Mouse (Mus musculus) bone marrow, adult 2 months (tissue): ENCODE results near the gene Bcl2. TPM values are rescaled to one million over a fixed set of nuclear protein-coding genes. Genes with fewer than 3 reads are reported as not detected.

Experiments used
- H3K27ac ChIP-seq: fragments of 200-500 bp; 2 replicates; pipeline ENCODE4 v1.5.1; 2012; ENCODE audit warnings: low read depth, mild to moderate bottlenecking, control low read depth, inconsistent platforms, low read length; ENCODE audit not compliant: control insufficient read depth, poor library complexity, insufficient read depth
- H3K4me1 ChIP-seq: fragments of 200-500 bp; 2 replicates; pipeline ENCODE4 v1.6.1; 2011; ENCODE audit warnings: low read length; ENCODE audit not compliant: control insufficient read depth, insufficient read depth
- H3K4me3 ChIP-seq: fragments of 200-500 bp; replicated peaks from 2 replicates; pipeline ENCODE3; 2011; ENCODE audit warnings: mild to moderate bottlenecking, low read depth, low read length, control low read depth; ENCODE audit not compliant: control insufficient read depth
- CTCF ChIP-seq: fragments of 200-500 bp; IDR thresholded peaks from 2 replicates; pipeline ENCODE4 v1.5.1; 2011; ENCODE audit warnings: low read length, control low read depth; ENCODE audit not compliant: control insufficient read depth, insufficient read depth
- POLR2A ChIP-seq: fragments of 200-500 bp; IDR thresholded peaks from 2 replicates; pipeline ENCODE4 v1.6.1; 2011; ENCODE audit warnings: low read depth, mild to moderate bottlenecking, control low read depth, low read length, borderline replicate concordance; ENCODE audit not compliant: control insufficient read depth
- WGBS: fragments of 180-500 bp; shearing (Covaris S2); methylation state at CpG from one replicate; pipeline ENCODE4 v1.1.7; 2018; 5-methylcytosine and 5-hydroxymethylcytosine counted together
- polyA plus RNA-seq: library from polyadenylated mRNA; stranded (reverse); fragments of >200 nt; gene quantifications from 2 replicates; pipeline ENCODE4 v1.2.4, GENCODE M21; 2011; ENCODE audit warnings: low replicate concordance; ENCODE audit not compliant: missing spikeins, insufficient read depth, insufficient read length

Gene Bcl2
- polyA plus RNA-seq, 1 experiment, result 14.4 TPM

GRCm38 (mm10) chr1:106629931-106630682 lies 84.0 kb downstream of the Bcl2 start:
- TF ChIP-seq POLR2A (no peak), CTCF (no peak)
- Histone ChIP-seq H3K27ac (no peak overlapping the region), H3K4me1 (peaks cover 4% of the 10 kb centered on the region), H3K4me3 (no peak overlapping the region)
- 70% methylated on average over 4 of the region's 4 CpGs for WGBS

- no peak overlapping the region for H3K27ac ChIP-seq
- no peak overlapping the region for H3K4me3 ChIP-seq
- peaks cover 4% of the 10 kb centered on the region for H3K4me1 ChIP-seq
- 66% methylated on average over 4 of the region's 4 CpGs for WGBS
- TF ChIP-seq CTCF, result no peak
- no peak for TF ChIP-seq POLR2A
Measured at GRCm38 (mm10) chr1:106629470-106629830, 84.6 kb downstream of the Bcl2 start.

GRCm38 (mm10) chr1:106628718-106629469 lies 85.2 kb downstream of the Bcl2 start:
- TF ChIP-seq POLR2A (no peak), CTCF (no peak)
- H3K4me1 ChIP-seq, result peaks cover 4% of the 10 kb centered on the region
- WGBS, result 58% methylated on average over 3 of the region's 3 CpGs
- H3K4me3 ChIP-seq, result no peak overlapping the region
- no peak overlapping the region for H3K27ac ChIP-seq

GRCm38 (mm10) chr1:106628279-106628678 lies 85.8 kb downstream of the Bcl2 start:
- no peak for TF ChIP-seq CTCF
- no peak for TF ChIP-seq POLR2A
- peaks cover 4% of the 10 kb centered on the region for H3K4me1 ChIP-seq
- no peak overlapping the region for H3K27ac ChIP-seq
- H3K4me3 ChIP-seq, result no peak overlapping the region

GRCm38 (mm10) chr1:106627241-106627640 lies 86.8 kb downstream of the Bcl2 start:
- peaks cover 4% of the 10 kb centered on the region for H3K4me1 ChIP-seq
- no peak overlapping the region for H3K4me3 ChIP-seq
- no peak overlapping the region for H3K27ac ChIP-seq
- TF ChIP-seq CTCF, result no peak
- 5% methylated on average over 5 of the region's 5 CpGs for WGBS

- 72% methylated on average over 3 of the region's 3 CpGs for WGBS
- TF ChIP-seq CTCF (no peak), POLR2A (no peak)
- Histone ChIP-seq H3K27ac (no peak overlapping the region), H3K4me3 (no peak overlapping the region), H3K4me1 (no peaks in the 10 kb centered on the region)
Measured at GRCm38 (mm10) chr1:106620174-106620931, 93.7 kb downstream of the Bcl2 start.

- H3K4me1 ChIP-seq, result no peaks in the 10 kb centered on the region
- WGBS, result 80% methylated on average over 3 of the region's 3 CpGs
- H3K27ac ChIP-seq, result no peak overlapping the region
- TF ChIP-seq POLR2A (no peak), CTCF (no peak)
- H3K4me3 ChIP-seq, result no peak overlapping the region
Measured at GRCm38 (mm10) chr1:106618814-106619213, 95.3 kb downstream of the Bcl2 start.

GRCm38 (mm10) chr1:106616955-106617354 lies 97.1 kb downstream of the Bcl2 start:
- Histone ChIP-seq H3K4me1 (no peaks in the 10 kb centered on the region; the same call in 1 of the 2 replicates), H3K27ac (no peak overlapping the region), H3K4me3 (no peak overlapping the region)
- WGBS, result 79% methylated on average over 5 of the region's 5 CpGs
- TF ChIP-seq POLR2A (no peak), CTCF (no peak)
